Mouse (Mus musculus) heart, postnatal 36 days (tissue): ENCODE data around the gene Chchd1. TPM values are rescaled to one million over a fixed set of nuclear protein-coding genes. Genes with fewer than 3 reads are reported as not detected.

ENCODE experiments used
- DNase-seq, 2 experiments: peaks; one replicate each; pipeline ENCODE4 v3.0.0; 2021 to 2022
- intact Hi-C: fragments of 180-260 bp; cut with DNase I; formaldehyde crosslinking; loops from one replicate; pipeline ENCODE4 v1.15.1; 2025
- total RNA-seq, 2 experiments: library from RNA; stranded (reverse); gene quantifications; 2 replicates each; pipeline ENCODE4 v1.2.3; 2021

Chchd1 gene
- total RNA-seq, 2 experiments from 2014 or later, result 120 to 123 TPM

DNA sequence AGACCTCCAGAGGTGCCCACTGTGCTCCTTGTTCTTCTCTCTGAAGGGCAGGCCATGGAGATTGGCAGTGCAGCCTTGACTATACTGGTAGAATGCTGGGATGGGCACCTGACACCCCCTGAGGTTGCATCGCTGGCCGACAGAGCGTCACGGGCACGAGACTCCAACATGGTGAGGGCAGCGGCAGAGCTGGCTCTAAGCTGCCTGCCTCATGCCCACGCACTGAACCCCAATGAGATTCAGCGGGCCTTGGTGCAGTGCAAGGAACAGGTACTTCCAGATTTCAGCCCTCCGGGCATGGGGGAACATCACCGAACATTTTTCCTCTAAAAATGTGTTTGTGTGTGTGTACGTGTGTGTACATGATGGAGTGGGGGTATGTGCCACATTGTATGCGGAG, 17.0 kb downstream of the Chchd1 start:
- intact Hi-C loops, result no loop called here
- DNase-seq, result no peak

DNA sequence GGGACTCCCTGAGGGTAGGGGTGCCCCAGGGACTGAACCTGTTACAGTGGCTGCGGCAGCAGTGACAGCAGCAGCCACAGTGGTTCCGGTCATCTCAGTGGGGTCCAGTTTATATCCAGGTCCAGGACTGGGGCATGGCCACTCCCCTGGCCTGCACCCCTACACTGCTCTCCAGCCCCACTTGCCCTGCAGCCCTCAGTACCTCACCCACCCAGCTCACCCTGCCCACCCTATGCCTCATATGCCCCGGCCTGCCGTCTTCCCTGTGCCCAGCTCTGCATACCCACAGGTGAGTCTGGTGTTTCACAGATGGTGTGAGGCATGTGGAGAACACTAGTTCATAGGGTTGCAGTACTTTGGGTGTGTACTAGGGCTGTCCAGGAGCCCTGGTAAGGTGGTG, 18.6 kb downstream of the Chchd1 start:
- intact Hi-C loops, result no loop called here
- no peak for DNase-seq

DNA sequence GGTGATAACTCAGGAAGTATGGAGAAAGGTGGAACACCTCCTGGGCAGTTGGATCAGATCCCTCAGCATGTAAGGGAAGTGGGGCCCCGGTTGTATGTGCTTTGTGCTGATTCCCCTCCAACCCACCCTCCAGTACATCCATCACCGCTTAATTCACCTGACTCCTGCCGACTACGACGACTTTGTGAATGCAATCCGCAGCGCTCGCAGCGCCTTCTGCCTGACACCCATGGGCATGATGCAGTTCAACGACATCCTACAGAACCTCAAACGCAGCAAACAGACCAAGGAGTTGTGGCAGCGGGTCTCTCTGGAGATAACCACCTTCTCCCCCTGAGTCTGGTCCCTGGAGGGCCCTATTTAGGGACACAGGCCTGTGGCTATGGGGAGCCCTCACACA, 20.2 kb downstream of the Chchd1 start:
- intact Hi-C loops, result no loop called here
- no peak for DNase-seq

DNA sequence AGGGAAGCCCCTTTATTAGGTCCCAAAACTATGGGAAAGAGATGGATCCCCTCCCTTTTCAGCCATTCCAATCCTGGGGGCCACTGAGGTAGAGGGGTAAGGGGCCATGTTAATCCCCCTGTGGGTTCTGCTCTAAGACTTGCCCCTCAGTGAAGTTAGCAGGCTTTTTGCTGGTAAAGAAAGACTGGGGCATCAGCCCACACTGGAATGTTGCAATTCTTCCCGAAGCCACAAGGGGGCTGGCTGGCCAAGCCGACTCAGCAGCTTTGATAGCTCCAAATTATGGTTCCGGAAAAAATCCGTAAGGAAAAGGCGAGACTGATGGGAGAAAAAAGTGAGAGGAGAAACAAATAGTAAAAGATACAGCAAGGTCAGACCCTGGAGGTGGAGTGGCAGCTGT, 21.2 kb downstream of the Chchd1 start:
- DNase-seq, result peak; percentile 73 to 76
- intact Hi-C loops, result no loop called here

GRCm38 (mm10) chr14:20725660-20726339, 23.0 kb downstream of the Chchd1 start:
- DNase-seq, result no peak
- intact Hi-C loops, result no loop called here

- intact Hi-C loops, result no loop called here
- no peak for DNase-seq
Measured at GRCm38 (mm10) chr14:20729871-20730270, 27.1 kb downstream of the Chchd1 start.

DNA sequence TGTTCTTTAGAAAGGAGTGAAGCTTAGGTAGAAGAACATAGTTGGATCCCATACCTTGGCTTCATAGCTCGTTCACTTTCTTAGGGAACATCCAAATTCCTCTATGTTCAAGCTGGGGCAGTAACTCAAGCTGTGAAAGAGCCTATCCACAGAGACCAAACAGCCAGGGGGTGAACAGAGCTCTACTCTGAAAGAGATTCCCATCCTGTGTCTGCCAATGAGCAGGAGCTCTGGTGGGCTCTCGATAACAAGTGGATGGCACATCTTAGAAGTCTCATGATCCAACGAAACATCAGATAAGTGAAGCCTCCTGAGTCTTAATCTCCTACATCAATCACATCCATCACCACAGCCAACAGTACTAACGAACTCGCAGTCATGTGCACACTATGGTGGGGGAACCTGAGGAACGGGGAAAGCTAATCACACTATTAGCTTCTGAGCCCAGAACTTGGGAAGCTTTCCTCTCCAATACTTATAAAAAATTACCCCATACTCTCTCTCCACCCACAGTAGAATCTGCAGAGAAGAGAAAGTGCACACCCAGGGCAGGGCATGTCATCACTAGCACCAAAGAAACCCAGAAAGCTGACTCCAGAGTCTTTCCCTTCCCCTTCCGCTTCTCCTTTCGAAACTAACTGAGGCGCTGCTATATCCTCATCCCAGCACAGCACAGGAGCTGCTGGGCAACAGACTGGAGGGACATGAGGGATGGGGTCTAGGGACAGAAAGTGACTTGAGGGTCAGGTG, 28.2 kb downstream of the Chchd1 start:
- intact Hi-C loops, result no loop called here
- DNase-seq, result no peak

DNA sequence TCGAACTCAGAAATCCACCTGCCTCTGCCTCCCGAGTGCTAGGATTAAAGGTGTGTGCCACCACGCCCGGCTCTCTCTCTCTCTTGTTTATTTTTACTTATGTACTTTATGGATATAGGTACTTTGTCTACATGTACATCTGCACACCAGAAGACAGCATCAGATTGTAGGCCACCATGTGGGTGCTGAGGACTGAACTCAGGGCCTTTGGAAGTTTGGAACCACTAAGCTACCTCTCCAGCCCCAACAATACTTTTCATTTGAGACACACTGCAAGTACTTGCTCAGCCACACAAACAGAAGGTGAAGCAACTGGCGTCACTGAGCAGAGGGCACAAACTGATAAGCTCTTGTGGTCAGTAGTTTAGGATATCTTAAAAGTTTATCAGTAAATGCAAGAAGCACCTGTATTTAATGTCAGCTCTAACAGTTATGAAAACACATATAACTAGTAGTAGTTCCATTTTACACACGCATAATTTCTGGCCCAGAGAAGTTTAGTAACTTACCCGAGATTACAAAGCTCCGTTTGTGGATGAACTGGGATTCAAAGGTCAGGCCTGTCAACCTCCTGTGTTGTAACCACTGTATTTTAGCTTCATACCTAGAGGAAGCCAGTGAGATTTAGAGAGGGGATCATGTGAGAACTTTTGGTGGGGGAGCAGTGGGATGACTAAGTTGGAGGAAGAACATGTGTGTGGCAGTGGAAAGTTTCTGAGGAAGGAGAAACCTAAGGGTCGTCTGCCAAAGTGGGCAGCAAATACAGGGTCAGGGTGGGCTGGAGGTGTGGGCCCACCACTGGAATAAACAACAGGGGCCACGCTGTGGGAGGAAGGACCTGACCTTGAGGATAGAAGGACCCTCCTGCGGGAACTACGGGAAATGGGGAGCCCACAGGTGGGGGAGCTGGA, 30.5 kb downstream of the Chchd1 start:
- intact Hi-C loops, result no loop called here
- DNase-seq, result no peak

DNA sequence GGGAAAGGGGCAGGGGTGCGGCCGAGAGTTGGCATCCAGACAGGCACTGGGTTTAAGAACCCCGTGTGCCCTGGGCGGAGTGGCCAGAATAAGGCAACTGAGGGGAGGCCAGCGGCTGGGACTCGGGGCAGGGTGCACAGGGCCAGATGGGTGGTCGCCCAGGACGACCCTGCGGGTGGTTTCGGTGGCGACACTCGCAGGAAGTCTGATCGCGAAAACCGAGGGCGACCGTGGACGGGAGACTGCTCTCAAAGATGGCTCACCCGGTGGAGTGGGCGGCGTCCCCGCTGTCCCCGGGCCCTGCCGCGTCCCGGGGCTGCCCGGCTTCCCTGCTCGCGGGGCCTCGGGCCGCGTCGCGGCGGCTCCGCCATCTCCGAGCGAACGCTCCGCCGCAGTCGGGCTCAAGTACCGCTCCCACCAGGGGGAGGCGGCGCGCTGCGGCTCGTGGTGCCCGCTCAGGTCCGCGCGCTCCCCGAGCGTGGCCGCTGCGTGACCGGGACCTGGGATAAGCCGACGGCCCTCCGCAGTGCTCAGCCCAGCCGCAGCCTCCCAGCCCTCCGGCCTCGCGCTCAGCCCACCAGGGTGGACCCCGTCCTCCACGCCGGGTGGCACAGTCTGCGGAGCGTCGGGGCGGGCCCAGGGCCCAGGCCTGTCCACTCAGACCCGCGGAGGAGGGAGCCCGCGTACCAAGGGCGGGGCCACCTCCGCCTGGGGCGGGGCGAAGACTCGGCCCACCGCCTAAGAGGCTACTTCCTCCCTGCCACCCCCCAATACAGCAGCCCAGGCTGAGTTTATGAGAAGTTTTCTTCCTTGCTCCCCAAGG, 31.4 kb downstream of the Chchd1 start, which contains the start of gene Ndst2:
TSS of gene Ndst2 (minus strand) at position 611 of the 823 bp plus-strand sequence.
- intact Hi-C loops, result no loop called here
- peak; percentile 86 to 96 for DNase-seq

DNA sequence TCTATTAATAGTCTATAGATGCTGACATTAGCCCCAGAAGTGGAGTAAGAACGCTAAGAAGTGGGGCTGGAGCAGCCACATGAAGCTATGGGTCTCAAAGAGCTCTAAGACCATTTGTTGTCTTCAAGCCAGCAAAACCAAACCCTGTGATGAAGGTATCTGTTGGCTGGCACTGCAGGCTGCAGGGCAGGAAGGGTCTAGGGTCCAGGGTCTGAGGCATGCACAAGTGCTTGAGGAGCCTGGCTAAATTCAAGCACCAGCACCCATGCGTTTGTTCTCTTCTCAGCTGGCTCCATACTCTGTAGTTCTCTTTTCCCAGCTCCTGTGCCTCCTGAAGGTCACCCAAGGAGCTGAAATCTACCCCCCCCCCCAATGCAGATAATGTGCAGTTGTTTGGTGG, 32.2 kb downstream of the Chchd1 start:
- DNase-seq, result no peak
- intact Hi-C loops, result no loop called here

- intact Hi-C loops, result loop anchor here (2.0 kb wide), 1 partner anchor 59 kb away; the partner anchor contains the start of gene Camk2g
- no peak for DNase-seq
Measured at GRCm38 (mm10) chr14:20735892-20736390, 33.1 kb downstream of the Chchd1 start.

DNA sequence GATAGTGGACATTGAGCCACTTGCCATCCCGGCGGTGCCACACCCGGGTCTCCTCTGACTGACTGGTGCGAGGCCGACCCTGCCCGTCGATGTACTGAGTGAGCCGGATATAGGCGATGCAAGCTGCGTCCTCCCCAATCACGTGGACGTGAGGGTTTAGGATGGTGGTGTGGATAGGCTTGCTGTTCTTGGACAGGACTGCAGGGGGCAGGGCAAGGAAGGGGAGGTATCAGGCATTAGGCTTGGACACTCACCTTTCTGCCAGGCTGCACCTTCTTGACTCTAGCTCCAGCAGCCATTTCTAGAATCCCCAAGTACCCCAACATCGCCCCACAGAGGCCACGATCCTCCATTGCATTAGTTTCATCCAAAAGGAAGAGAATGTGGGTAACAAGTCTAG, 34.5 kb downstream of the Chchd1 start:
- peak; percentile 58 to 61 for DNase-seq
- intact Hi-C loops, result loop anchor here (2.0 kb wide), 1 partner anchor 57 kb away; the partner anchor contains the start of gene Camk2g

DNA sequence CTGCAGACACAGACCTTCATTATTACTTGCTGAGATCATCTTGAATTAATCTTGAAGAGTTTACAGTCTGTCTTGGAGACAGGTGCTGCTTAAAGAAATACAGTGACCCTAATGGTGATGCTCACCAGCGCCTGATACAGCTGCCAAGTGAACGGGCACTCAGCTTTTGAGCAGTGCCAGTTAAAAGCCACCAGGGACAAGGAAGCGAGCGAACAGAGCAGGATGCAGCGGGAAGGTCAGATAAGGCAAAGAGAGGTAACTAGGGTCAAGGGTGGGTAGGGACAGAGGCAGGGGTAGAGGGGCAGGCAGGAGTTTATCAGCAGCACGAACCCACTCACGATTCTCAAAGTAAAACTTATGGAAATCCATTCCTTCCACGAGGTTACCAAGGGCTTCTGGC, 35.7 kb downstream of the Chchd1 start:
- DNase-seq, result no peak
- intact Hi-C loops, result loop anchor here (2.0 kb wide), 1 partner anchor 18 kb away; no protein-coding TSS in a partner anchor

GRCm38 (mm10) chr14:20741301-20741700, 38.5 kb downstream of the Chchd1 start:
- intact Hi-C loops, result no loop called here
- no peak for DNase-seq

DNA sequence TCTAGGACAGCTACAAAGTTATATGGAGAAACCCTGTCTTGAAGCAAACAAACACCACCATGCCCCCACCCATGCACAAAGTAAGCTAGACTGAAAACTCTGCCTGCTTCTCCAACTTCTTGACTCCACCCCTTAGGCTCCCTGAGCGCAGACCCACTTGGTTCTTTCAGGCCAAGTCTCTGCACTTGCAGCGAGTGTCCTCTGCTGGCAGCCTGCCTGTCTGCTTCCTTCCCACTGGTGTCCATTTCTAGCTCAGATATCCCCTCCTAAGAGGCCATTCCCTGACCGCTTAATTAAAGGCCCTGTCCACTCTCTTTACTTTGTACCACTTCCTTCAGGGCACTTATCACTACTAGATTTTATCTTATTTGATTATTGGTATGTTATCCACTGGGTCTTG, 40.8 kb downstream of the Chchd1 start:
- intact Hi-C loops, result loop anchor here (2.0 kb wide), 1 partner anchor 15 kb away; no protein-coding TSS in a partner anchor

DNA sequence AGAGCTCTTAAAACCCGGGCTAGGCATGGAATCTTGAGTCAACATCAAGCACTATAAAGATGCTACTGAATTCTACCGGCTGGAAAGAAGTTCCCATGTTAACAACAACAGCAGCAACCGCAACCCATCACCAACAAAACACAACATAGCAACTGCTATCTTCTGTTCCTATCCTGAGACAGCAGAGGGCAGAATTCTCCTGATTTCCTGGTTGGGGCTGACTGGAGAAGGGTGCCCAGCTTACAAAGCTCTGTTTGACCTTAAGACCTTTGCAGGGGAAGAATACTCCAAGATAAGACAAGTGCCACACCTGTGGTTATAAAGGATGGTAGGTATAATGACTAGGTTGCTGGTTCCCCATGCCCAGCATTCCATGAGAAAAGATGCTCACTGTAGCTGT, 44.1 kb downstream of the Chchd1 start:
- intact Hi-C loops, result no loop called here
- no peak for DNase-seq

More for the DNA sequence above, 40.8 kb downstream of the Chchd1 start:
- no peak for DNase-seq

- intact Hi-C loops, result no loop called here
- DNase-seq, result no peak
Measured at GRCm38 (mm10) chr14:20748388-20748787, 45.6 kb downstream of the Chchd1 start.

DNA sequence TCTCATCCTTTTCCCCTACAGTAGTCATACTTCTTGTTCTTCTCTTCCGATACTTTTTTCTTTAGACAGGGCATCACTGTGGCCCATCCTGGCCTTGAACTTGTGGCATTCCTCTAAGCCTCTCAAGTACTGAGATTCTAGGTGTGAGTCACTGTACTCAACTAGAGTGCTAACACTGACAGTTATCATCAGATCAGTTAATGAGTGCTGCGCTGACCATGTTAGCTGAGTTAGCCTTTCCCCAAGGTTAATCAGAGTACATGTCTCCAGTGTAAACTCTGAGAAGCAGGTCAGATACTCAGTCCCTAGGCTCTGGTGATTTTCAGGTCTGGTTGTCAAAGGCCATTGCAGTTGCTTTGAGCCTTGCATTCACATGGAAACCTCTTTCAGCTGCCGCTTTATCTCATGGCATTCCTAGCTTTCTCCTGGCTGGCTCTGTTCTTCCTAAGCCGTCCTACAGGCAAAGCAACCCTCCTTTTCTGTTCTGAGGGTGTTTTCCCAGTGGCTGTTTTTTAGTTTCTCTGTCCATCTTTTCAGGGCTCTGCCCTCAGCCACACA, 46.8 kb downstream of the Chchd1 start:
- intact Hi-C loops, result no loop called here
- DNase-seq, result no peak

- no peak for DNase-seq
- intact Hi-C loops, result no loop called here
Measured at GRCm38 (mm10) chr14:20750503-20750902, 47.7 kb downstream of the Chchd1 start.
